Mouse (Mus musculus) CH12.LX (cell line): ENCODE data around the gene Idh3a. TPM values are rescaled to one million over a fixed set of nuclear protein-coding genes. Genes with fewer than 3 reads are reported as not detected.

ENCODE experiments used
- DNase-seq: peaks from one replicate; pipeline ENCODE4 v3.0.0-alpha.2; 2013; ENCODE audit errors: extremely low read depth
- H3K27ac ChIP-seq: 2 replicates; pipeline ENCODE4 v1.5.1; 2012; ENCODE audit warnings: low read depth, mild to moderate bottlenecking, control low read depth, moderate library complexity; ENCODE audit not compliant: insufficient read depth
- H3K27me3 ChIP-seq: replicated peaks from 2 replicates; pipeline ENCODE3; 2012; ENCODE audit warnings: inconsistent platforms
- H3K36me3 ChIP-seq, 2 experiments: replicated peaks in 1 of 2; 2 replicates each; pipeline versions ENCODE3 to v1.6.1; 2012; ENCODE audit warnings: inconsistent platforms in 1 of 2, low read length in 1 of 2, mild to moderate bottlenecking in 1 of 2, mixed read lengths in 1 of 2, moderate library complexity in 1 of 2; ENCODE audit not compliant: control insufficient read depth in 1 of 2, insufficient read depth in 1 of 2
- H3K4me1 ChIP-seq, 2 experiments: 2 replicates each; pipeline ENCODE4 v1.6.1; 2012; ENCODE audit warnings: inconsistent platforms in 1 of 2, moderate library complexity in 1 of 2; ENCODE audit not compliant: insufficient read depth in 2 of 2, control insufficient read depth in 1 of 2
- H3K4me2 ChIP-seq: 2 replicates; pipeline ENCODE4 v1.6.1; 2012; ENCODE audit warnings: low read depth, mild to moderate bottlenecking, control low read depth; ENCODE audit not compliant: poor library complexity, insufficient read depth, severe bottlenecking
- H3K4me3 ChIP-seq, 3 experiments: fragments of 150-350 bp in 1 of 3; sonication (generic) in 1 of 3; replicated peaks in 1 of 3; 2 replicates each; pipeline versions ENCODE3 to v1.5.1; 2011 to 2012; ENCODE audit warnings: low read depth in 2 of 3, low read length in 2 of 3, mild to moderate bottlenecking in 2 of 3, moderate library complexity in 2 of 3, control low read depth in 1 of 3, improper control_type of control experiment in 1 of 3, inconsistent platforms in 1 of 3, mixed read lengths in 1 of 3; ENCODE audit not compliant: poor library complexity in 1 of 3
- H3K79me2 ChIP-seq: replicated peaks from 2 replicates; pipeline ENCODE4 v1.6.1; 2012; ENCODE audit warnings: mild to moderate bottlenecking, moderate library complexity; ENCODE audit not compliant: control insufficient read depth, poor library complexity, insufficient read depth, severe bottlenecking; ENCODE audit errors: extremely low read depth
- H3K9ac ChIP-seq: 2 replicates; pipeline ENCODE4 v1.6.1; 2012; ENCODE audit warnings: low read depth, mild to moderate bottlenecking, control low read depth, moderate library complexity; ENCODE audit not compliant: insufficient read depth
- H3K9me3 ChIP-seq: replicated peaks from 2 replicates; pipeline ENCODE3; 2012; ENCODE audit warnings: low read length, inconsistent platforms, mixed read lengths
- CHD1 ChIP-seq: IDR thresholded peaks from 2 replicates; pipeline ENCODE4 v1.6.1; 2012; ENCODE audit warnings: low read depth, low read length, improper control_type of control experiment, inconsistent platforms
- CHD2 ChIP-seq: IDR thresholded peaks from 2 replicates; pipeline ENCODE4 v1.6.1; 2011; ENCODE audit warnings: low read length, improper control_type of control experiment
- CTCF ChIP-seq, 2 experiments: IDR thresholded peaks in 1 of 2; conservative IDR thresholded peaks in 1 of 2; 2 replicates each; pipeline ENCODE4 v1.5.1; 2011 to 2012; ENCODE audit warnings: low read depth in 2 of 2, low read length in 2 of 2, improper control_type of control experiment in 1 of 2, inconsistent platforms in 1 of 2, mild to moderate bottlenecking in 1 of 2, moderate library complexity in 1 of 2
- EP300 ChIP-seq: IDR thresholded peaks from 2 replicates; pipeline ENCODE4 v1.6.1; 2011; ENCODE audit warnings: low read length, improper control_type of control experiment
- GABPA ChIP-seq: IDR thresholded peaks from 2 replicates; pipeline ENCODE4 v1.6.1; 2012; ENCODE audit warnings: low read depth, low read length, improper control_type of control experiment, inconsistent platforms; ENCODE audit not compliant: insufficient replicate concordance
- HCFC1 ChIP-seq: IDR thresholded peaks from 2 replicates; pipeline ENCODE4 v1.6.1; 2012; ENCODE audit warnings: low read depth, mild to moderate bottlenecking, inconsistent platforms, low read length, improper control_type of control experiment
- JUN ChIP-seq: IDR thresholded peaks from 2 replicates; pipeline ENCODE4 v1.6.1; 2011; ENCODE audit warnings: low read depth, mild to moderate bottlenecking, low read length, improper control_type of control experiment, moderate library complexity; ENCODE audit not compliant: insufficient read depth
- JUND ChIP-seq: conservative IDR thresholded peaks from 2 replicates; pipeline ENCODE4 v1.6.1; 2011; ENCODE audit warnings: low read depth, low read length, improper control_type of control experiment
- KAT2A ChIP-seq: IDR thresholded peaks from 2 replicates; pipeline ENCODE4 v1.6.1; 2012; ENCODE audit warnings: low read length, improper control_type of control experiment, inconsistent platforms; ENCODE audit not compliant: insufficient replicate concordance
- MAX ChIP-seq: IDR thresholded peaks from 2 replicates; pipeline ENCODE4 v1.6.1; 2011; ENCODE audit warnings: low read length, improper control_type of control experiment
- MXI1 ChIP-seq: IDR thresholded peaks from 2 replicates; pipeline ENCODE4 v1.6.1; 2011; ENCODE audit warnings: mild to moderate bottlenecking, low read depth, low read length, improper control_type of control experiment
- MYC ChIP-seq: IDR thresholded peaks from 2 replicates; pipeline ENCODE4 v1.6.1; 2011; ENCODE audit warnings: low read depth, mild to moderate bottlenecking, improper control_type of control experiment, low read length
- NELFE ChIP-seq: IDR thresholded peaks from 2 replicates; pipeline ENCODE4 v1.6.1; 2011; ENCODE audit warnings: low read depth, low read length, improper control_type of control experiment
- RAD21 ChIP-seq: IDR thresholded peaks from 2 replicates; pipeline ENCODE4 v1.6.1; 2011; ENCODE audit warnings: low read depth, mild to moderate bottlenecking, low read length, improper control_type of control experiment, moderate library complexity
- RCOR1 ChIP-seq: conservative IDR thresholded peaks from 2 replicates; pipeline ENCODE4 v1.6.1; 2012; ENCODE audit warnings: low read depth, mild to moderate bottlenecking, inconsistent platforms, low read length, improper control_type of control experiment
- SMC3 ChIP-seq: IDR thresholded peaks from 2 replicates; pipeline ENCODE4 v1.6.1; 2011; ENCODE audit warnings: low read depth, low read length, improper control_type of control experiment
- TCF12 ChIP-seq: IDR thresholded peaks from 2 replicates; pipeline ENCODE4 v1.6.1; 2014; ENCODE audit warnings: low read depth, mild to moderate bottlenecking, inconsistent platforms, low read length, improper control_type of control experiment
- UBTF ChIP-seq: IDR thresholded peaks from 2 replicates; pipeline ENCODE4 v1.6.1; 2012; ENCODE audit warnings: low read depth, mild to moderate bottlenecking, inconsistent platforms, low read length, improper control_type of control experiment, moderate library complexity
- USF2 ChIP-seq: conservative IDR thresholded peaks from 2 replicates; pipeline ENCODE4 v1.6.1; 2011; ENCODE audit warnings: low read depth, low read length, improper control_type of control experiment
- ZKSCAN1 ChIP-seq: IDR thresholded peaks from 2 replicates; pipeline ENCODE4 v1.6.1; 2012; ENCODE audit warnings: low read depth, inconsistent platforms, low read length, improper control_type of control experiment, borderline replicate concordance
- ZNF384 ChIP-seq: IDR thresholded peaks from 2 replicates; pipeline ENCODE4 v1.6.1; 2012; ENCODE audit warnings: low read depth, low read length, improper control_type of control experiment, inconsistent platforms
- dilution Hi-C: fragments of 300-500 bp; cut with MboI; formaldehyde crosslinking; loops from 2 replicates; pipeline ENCODE4 v1.14.3; 2020; ENCODE audit warnings: low sequenced_read_pairs; ENCODE audit not compliant: extremely low pct_unique_long_range_greater_than_20kb, extremely low pct_ligation_motif_present
- in situ Hi-C: fragments of 300-500 bp; cut with MboI; formaldehyde crosslinking; loops from 3 replicates; pipeline ENCODE4 v1.14.3; 2019; ENCODE audit warnings: low sequenced_read_pairs, low pct_ligation_motif_present, low pct_unique_long_range_greater_than_20kb, mixed read lengths
- polyA plus RNA-seq: library from polyadenylated mRNA; unstranded; fragments of >175 nt; gene quantifications from 2 replicates; pipeline ENCODE4 v1.2.1, GENCODE M21; 2012; ENCODE audit warnings: low read depth; ENCODE audit not compliant: insufficient read length
- total RNA-seq, 2 experiments: library from RNA; depleted of rRNA; stranded (reverse); fragments of 300-350 nt in 1 of 2; fragments of >200 nt in 1 of 2; gene quantifications; 2 replicates each; pipeline ENCODE4 v1.2.3; 2012 to 2014

The Idh3a gene
- total and polyA plus RNA-seq, 3 experiments: 102 to 198 (median 178) TPM

GRCm38 (mm10) chr9:54547536-54547935, 38.6 kb upstream of the Idh3a start:
- Histone ChIP-seq H3K4me3 (no peak overlapping the region), H3K79me2 (no peaks in the 10 kb centered on the region), H3K9ac (no peak overlapping the region), H3K27me3 (no peaks in the 10 kb centered on the region), H3K27ac (no peak overlapping the region), H3K36me3 (no peaks in the 10 kb centered on the region), H3K4me1 (peaks cover 36 to 74% of the 10 kb centered on the region in 2 experiments), H3K9me3 (no peaks in the 10 kb centered on the region), H3K4me2 (no peak overlapping the region)
- dilution Hi-C loops (no loop called here), in situ Hi-C loops (no loop called here)
- peak; percentile 83 for DNase-seq
- TF ChIP-seq HCFC1 (no peak), EP300 (0 out of 2 replicates have a peak, but pooled peaks have one; percentile 18), SMC3 (peak; percentile 89), CTCF (conservative IDR thresholded peaks at IDR 0.05 in 1 of 2, IDR thresholded peaks at IDR 0.05 in 1 of 2; ENCODE audit: low read depth in 2 of 2, low read length in 2 of 2) (peak; percentile 93 to 96), JUND (no peak), USF2 (no peak), CHD1 (no peak), TCF12 (no peak), RCOR1 (no peak), RAD21 (peak; percentile 73), MAX (peak; percentile 17; the same call in 1 of the 2 replicates), KAT2A (no peak)

GRCm38 (mm10) chr9:54549433-54549832, 36.7 kb upstream of the Idh3a start:
- H3K4me1 ChIP-seq: peaks cover 26 to 71% of the 10 kb centered on the region in 2 experiments
- dilution Hi-C loops (no loop called here), in situ Hi-C loops (no loop called here)
- H3K27me3 ChIP-seq: no peaks in the 10 kb centered on the region
- no peaks in the 10 kb centered on the region for H3K79me2 ChIP-seq
- H3K4me2 ChIP-seq: no peak overlapping the region
- H3K27ac ChIP-seq: no peak overlapping the region
- no peak for DNase-seq
- no peaks in the 10 kb centered on the region for H3K36me3 ChIP-seq
- H3K9me3 ChIP-seq: no peaks in the 10 kb centered on the region
- H3K4me3 ChIP-seq: no peak overlapping the region
- TF ChIP-seq HCFC1: no peak
- TF ChIP-seq JUN: no peak
- TF ChIP-seq ZNF384: no peak
- TF ChIP-seq MAX: no peak
- TF ChIP-seq CHD2: no peak
- no peak for TF ChIP-seq MYC
- TF ChIP-seq GABPA: no peak
- TF ChIP-seq KAT2A: no peak
- no peak for TF ChIP-seq TCF12
- TF ChIP-seq RAD21: no peak
- no peak for TF ChIP-seq NELFE
- TF ChIP-seq JUND: no peak
- no peak for TF ChIP-seq RCOR1
- no peak for TF ChIP-seq MXI1
- TF ChIP-seq UBTF: no peak
- no peak for TF ChIP-seq ZKSCAN1
- no peak for TF ChIP-seq SMC3
- no peak overlapping the region for H3K9ac ChIP-seq
